Mouse (Mus musculus) hindbrain, postnatal 0 days (tissue): ENCODE results near the gene F2rl1. TPM values are rescaled to one million over a fixed set of nuclear protein-coding genes. Genes with fewer than 3 reads are reported as not detected.
A peak's percentile ranks its signal among the peaks of the same experiment; 100 is the strongest.

Experiments
- ATAC-seq: fragments of 200-750 bp; cut with Nextera tagmentation; 2 replicates; pipeline ENCODE4 v1.8.0; 2017; ENCODE audit warnings: mild to moderate bottlenecking, moderate TSS enrichment, moderate library complexity
- DNase-seq: peaks from one replicate; pipeline ENCODE4 v3.0.0-alpha.2; 2015; ENCODE audit warnings: low spot score
- H3K27ac ChIP-seq: fragments of 300-500 bp; sonication (generic); 2 replicates; pipeline ENCODE4 v1.5.1; 2014; ENCODE audit warnings: mild to moderate bottlenecking
- H3K27me3 ChIP-seq: fragments of 300-500 bp; sonication (generic); 2 replicates; pipeline ENCODE4 v1.6.1; 2014; ENCODE audit warnings: low read length, mixed read lengths; ENCODE audit not compliant: insufficient read depth
- H3K36me3 ChIP-seq: fragments of 300-500 bp; sonication (generic); 2 replicates; pipeline ENCODE4 v1.6.1; 2014; ENCODE audit warnings: low read length, mixed read lengths; ENCODE audit not compliant: insufficient read depth
- H3K4me1 ChIP-seq: fragments of 300-500 bp; sonication (generic); 2 replicates; pipeline ENCODE4 v1.6.1; 2014; ENCODE audit warnings: antibody characterized with exemption, low read length, mixed read lengths; ENCODE audit not compliant: insufficient read depth
- H3K4me2 ChIP-seq: fragments of 300-500 bp; sonication (generic); 2 replicates; pipeline ENCODE4 v1.6.1; 2014; ENCODE audit warnings: low read depth, mild to moderate bottlenecking, low read length, moderate library complexity, mixed read lengths
- H3K4me3 ChIP-seq: fragments of 300-500 bp; sonication (generic); 2 replicates; pipeline ENCODE4 v1.5.1; 2014; ENCODE audit warnings: low read length
- H3K9ac ChIP-seq: fragments of 300-500 bp; sonication (generic); replicated peaks from 2 replicates; pipeline ENCODE4 v1.6.1; 2014; ENCODE audit warnings: mild to moderate bottlenecking, low read length, moderate library complexity, mixed read lengths
- H3K9me3 ChIP-seq: fragments of 300-500 bp; sonication (generic); 2 replicates; pipeline ENCODE4 v1.6.1; 2016; ENCODE audit warnings: low read length, mixed read lengths
- CTCF ChIP-seq: IDR thresholded peaks from 2 replicates; pipeline ENCODE4 v1.5.1; 2016; ENCODE audit warnings: antibody characterized with exemption, control low read depth, low read depth
- WGBS: fragments of 180-500 bp; shearing (Covaris S2); extraction: QIAGEN DNeasy Blood & Tissue Kit; methylation state at CpG from one replicate; pipeline ENCODE4 v1.1.7; 2014; 5-methylcytosine and 5-hydroxymethylcytosine counted together
- polyA plus RNA-seq: library from polyadenylated mRNA; unstranded; fragments of >200 nt; fragmentation: Nextera tagmentation; extraction: Ambion mirVana; gene quantifications from 2 replicates; pipeline ENCODE4 v1.2.1, GENCODE M21; 2015
- total RNA-seq: library from RNA; depleted of rRNA; stranded (reverse); fragments of >200 nt; gene quantifications from 2 replicates; pipeline ENCODE4 v1.2.3, GENCODE M21; 2014

The F2rl1 gene
- total and polyA plus RNA-seq, 2 experiments from 2014 or later: 0.37 TPM; not detected in 1

- DNase-seq: peak; percentile 15
- H3K27ac ChIP-seq: no peak overlapping the region
These were observed 38.1 kb upstream of the F2rl1 start for GRCm38 (mm10) chr13:95563066-95563610.

GRCm38 (mm10) chr13:95557326-95557725 is 32.3 kb upstream of the F2rl1 start:
- ATAC-seq (no peak), DNase-seq (no peak)
- no peaks in the 10 kb centered on the region for H3K27me3 ChIP-seq
- no peak overlapping the region for H3K9ac ChIP-seq
- no peak overlapping the region for H3K4me2 ChIP-seq
- no peak overlapping the region for H3K4me3 ChIP-seq
- no peaks in the 10 kb centered on the region for H3K36me3 ChIP-seq
- TF ChIP-seq CTCF: no peak
- WGBS: 86% methylated on average over 7 of the region's 7 CpGs
- H3K4me1 ChIP-seq: no peaks in the 10 kb centered on the region
- no peak overlapping the region for H3K27ac ChIP-seq
- no peaks in the 10 kb centered on the region for H3K9me3 ChIP-seq

More at GRCm38 (mm10) chr13:95563066-95563610, 38.1 kb upstream of the F2rl1 start:
- Histone ChIP-seq H3K9me3 (no peaks in the 10 kb centered on the region), H3K27me3 (no peaks in the 10 kb centered on the region), H3K4me2 (no peak overlapping the region), H3K9ac (no peak overlapping the region), H3K36me3 (no peaks in the 10 kb centered on the region), H3K4me3 (no peak overlapping the region), H3K4me1 (no peaks in the 10 kb centered on the region)
- WGBS: 44% methylated on average over 10 of the region's 10 CpGs
- ATAC-seq: peak; percentile 24; the same call in 1 of the 2 replicates
- TF ChIP-seq CTCF: no peak

DNA sequence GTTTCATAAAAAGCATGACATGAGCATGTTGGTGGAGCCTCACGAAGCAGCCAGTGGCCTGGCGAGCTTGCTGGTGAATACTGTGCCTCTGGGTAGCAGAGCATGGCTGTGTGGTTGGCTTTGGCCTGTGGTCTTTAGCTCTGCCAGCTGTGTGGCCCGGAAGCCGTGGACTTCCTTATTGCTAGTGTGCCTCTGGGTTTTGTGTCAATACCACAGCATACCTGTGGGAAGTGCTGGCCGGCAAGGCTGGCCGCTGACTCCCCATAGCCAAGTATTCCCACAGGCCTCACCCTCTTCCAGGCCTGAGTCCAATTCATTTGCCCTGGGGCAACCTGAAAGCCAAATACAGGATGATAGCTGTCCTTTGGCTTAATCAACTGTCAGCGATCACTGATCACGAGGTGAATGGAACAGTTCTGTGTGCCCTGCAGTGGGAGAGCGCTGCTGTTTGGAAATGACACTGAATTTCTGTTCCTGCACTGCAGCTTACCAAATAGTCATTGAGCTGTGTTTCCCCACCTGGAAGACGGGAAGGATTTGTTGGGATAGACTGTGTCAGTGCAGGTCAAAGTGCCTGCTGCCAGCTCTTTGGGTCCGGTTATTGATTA is 29.0 kb upstream of the F2rl1 start:
- H3K36me3 ChIP-seq: no peaks in the 10 kb centered on the region
- no peak overlapping the region for H3K4me3 ChIP-seq
- no peaks in the 10 kb centered on the region for H3K9me3 ChIP-seq
- DNase-seq (no peak), ATAC-seq (no peak)
- no peak for TF ChIP-seq CTCF
- H3K27ac ChIP-seq: no peak overlapping the region
- 79% methylated on average over 11 of the region's 11 CpGs for WGBS
- peaks cover 2% of the 10 kb centered on the region; the same call in 1 of the 2 replicates for H3K4me1 ChIP-seq
- no peak overlapping the region for H3K9ac ChIP-seq
- no peak overlapping the region for H3K4me2 ChIP-seq
- no peaks in the 10 kb centered on the region for H3K27me3 ChIP-seq

DNA sequence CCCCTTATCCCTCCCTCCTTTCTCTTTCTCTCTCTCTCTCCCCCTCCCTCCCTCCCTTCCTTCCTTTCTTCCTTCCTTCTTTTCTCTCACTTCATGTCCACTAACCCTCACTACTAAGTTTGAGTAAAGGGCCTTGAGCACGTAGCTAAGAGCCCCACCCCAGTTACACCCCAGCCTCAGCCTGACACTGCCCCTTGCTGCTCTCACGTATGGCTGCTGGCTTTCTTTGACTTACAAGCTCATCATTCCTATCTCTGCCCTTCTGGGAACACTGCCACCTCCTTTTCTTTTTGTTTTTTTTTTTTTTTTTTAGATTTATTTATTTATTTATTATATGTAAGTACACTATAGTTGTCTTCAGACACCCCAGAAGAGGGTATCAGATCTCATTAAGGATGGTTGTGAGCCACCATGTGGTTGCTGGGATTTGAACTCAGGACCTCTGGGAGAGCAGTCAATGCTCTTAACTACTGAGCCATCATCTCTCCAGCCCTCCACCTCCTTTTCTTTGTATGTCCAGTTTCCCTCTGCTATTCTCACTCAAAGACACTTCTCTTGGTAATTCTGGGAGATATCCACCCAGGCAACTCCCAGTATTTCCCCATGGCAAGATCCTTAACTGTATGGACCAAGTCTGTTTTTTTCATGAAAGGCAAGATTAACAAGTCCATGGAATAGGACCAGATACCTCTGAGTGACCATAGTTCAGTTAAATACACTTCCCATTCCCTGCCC is 25.8 kb upstream of the F2rl1 start:
- Histone ChIP-seq H3K9me3 (no peaks in the 10 kb centered on the region), H3K27ac (no peak overlapping the region), H3K9ac (no peak overlapping the region), H3K36me3 (no peaks in the 10 kb centered on the region), H3K4me2 (no peak overlapping the region), H3K4me3 (no peak overlapping the region), H3K4me1 (peaks cover 11% of the 10 kb centered on the region; the same call in 1 of the 2 replicates), H3K27me3 (no peaks in the 10 kb centered on the region)
- DNase-seq (no peak), ATAC-seq (no peak)
- 72% methylated on average over 2 of the region's 2 CpGs for WGBS
- TF ChIP-seq CTCF: no peak

GRCm38 (mm10) chr13:95549421-95549820 is 24.4 kb upstream of the F2rl1 start:
- H3K27me3 ChIP-seq: no peaks in the 10 kb centered on the region
- WGBS: 17% methylated on average over 3 of the region's 3 CpGs
- no peaks in the 10 kb centered on the region for H3K36me3 ChIP-seq
- no peaks in the 10 kb centered on the region for H3K9me3 ChIP-seq
- TF ChIP-seq CTCF: no peak
- H3K4me2 ChIP-seq: peak overlapping the region; percentile 45; the same call in 1 of the 2 replicates
- H3K4me1 ChIP-seq: peaks cover 11% of the 10 kb centered on the region; the same call in 1 of the 2 replicates
- no peak for DNase-seq
- no peak overlapping the region for H3K9ac ChIP-seq
- H3K4me3 ChIP-seq: no peak overlapping the region
- no peak overlapping the region for H3K27ac ChIP-seq
- ATAC-seq: no peak

DNA sequence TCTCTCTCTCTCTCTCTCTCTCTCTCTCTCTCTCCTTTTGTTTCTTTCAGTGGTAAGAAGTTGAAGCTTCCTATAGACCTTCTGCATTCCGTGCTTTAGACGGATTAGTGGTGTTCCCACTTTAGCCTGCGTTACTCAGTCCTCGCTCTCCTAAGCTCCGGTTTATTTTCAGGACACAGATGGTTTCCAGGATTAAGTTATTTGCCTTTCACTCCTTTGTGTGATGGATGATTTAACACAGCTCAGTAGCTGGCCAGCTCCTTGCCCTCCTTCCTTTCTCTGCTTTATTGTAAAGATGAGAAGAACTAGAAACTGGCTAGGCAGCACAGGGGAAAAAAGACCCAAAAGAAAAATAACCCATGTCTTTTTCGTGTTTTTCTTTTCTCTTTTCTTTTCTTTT is 23.8 kb upstream of the F2rl1 start:
- 8% methylated on average over 6 of the region's 6 CpGs for whole genome bisulfite sequencing
- no peak for TF ChIP-seq CTCF
- no peaks in the 10 kb centered on the region for H3K9me3 ChIP-seq
- peaks cover 11% of the 10 kb centered on the region; the same call in 1 of the 2 replicates for H3K4me1 ChIP-seq
- no peaks in the 10 kb centered on the region for H3K36me3 ChIP-seq
- ATAC-seq (no peak), DNase-seq (peak; percentile 32)
- H3K4me3 ChIP-seq: no peak overlapping the region
- no peak overlapping the region for H3K9ac ChIP-seq
- peak overlapping the region; percentile 45; the same call in 1 of the 2 replicates for H3K4me2 ChIP-seq
- H3K27me3 ChIP-seq: no peaks in the 10 kb centered on the region
- H3K27ac ChIP-seq: no peak overlapping the region
